Mouse (Mus musculus) ES-Bruce4 (cell line): Measurements from ENCODE around the gene Arnt. TPM values are rescaled to one million over a fixed set of nuclear protein-coding genes. Genes with fewer than 3 reads are reported as not detected.
A peak's percentile ranks its signal among the peaks of the same experiment; 100 is the strongest.

Source experiments
- H3K27ac ChIP-seq: 2 replicates; pipeline ENCODE4 v1.5.1; 2012; ENCODE audit warnings: low read length, inconsistent platforms; ENCODE audit not compliant: insufficient read depth
- H3K27me3 ChIP-seq: 2 replicates; pipeline ENCODE4 v1.6.1; 2012; ENCODE audit warnings: mild to moderate bottlenecking, low read length, inconsistent platforms; ENCODE audit not compliant: control insufficient read depth, poor library complexity, insufficient read depth, severe bottlenecking
- H3K36me3 ChIP-seq: 2 replicates; pipeline ENCODE4 v1.6.1; 2012; ENCODE audit warnings: inconsistent platforms, mild to moderate bottlenecking, low read length, moderate library complexity; ENCODE audit not compliant: control insufficient read depth, poor library complexity, insufficient read depth, severe bottlenecking
- H3K4me1 ChIP-seq: one replicate; pipeline ENCODE4 v1.8.1; 2011; ENCODE audit warnings: low read length; ENCODE audit not compliant: control insufficient read depth, insufficient read depth
- H3K4me3 ChIP-seq: 2 replicates; pipeline ENCODE4 v1.5.1; 2011; ENCODE audit warnings: low read depth, mild to moderate bottlenecking, low read length
- H3K9ac ChIP-seq: 2 replicates; pipeline ENCODE4 v1.6.1; 2012; ENCODE audit warnings: low read depth, mild to moderate bottlenecking, inconsistent platforms; ENCODE audit not compliant: poor library complexity, severe bottlenecking
- H3K9me3 ChIP-seq: replicated peaks from 2 replicates; pipeline ENCODE4 v1.6.1; 2012; ENCODE audit warnings: mild to moderate bottlenecking, low read length, inconsistent platforms; ENCODE audit not compliant: control insufficient read depth, poor library complexity, insufficient read depth, severe bottlenecking
- CTCF ChIP-seq: IDR thresholded peaks from one replicate; pipeline ENCODE4 v1.8.1; 2011; ENCODE audit warnings: low read depth, low read length
- EP300 ChIP-seq: IDR thresholded peaks from 2 replicates; pipeline ENCODE4 v1.6.1; 2011; ENCODE audit warnings: low read depth, low read length; ENCODE audit not compliant: insufficient read depth
- POLR2A ChIP-seq: IDR thresholded peaks from one replicate; pipeline ENCODE4 v1.8.1; 2011; ENCODE audit warnings: low read length; ENCODE audit not compliant: insufficient read depth
- polyA plus RNA-seq: library from polyadenylated mRNA; stranded (reverse); fragments of >200 nt; gene quantifications from 2 replicates; pipeline ENCODE4 v1.2.4, GENCODE M21; 2011; ENCODE audit warnings: low read depth; ENCODE audit not compliant: missing spikeins, insufficient read depth, insufficient read length

The Arnt gene
- polyA plus RNA-seq, 1 experiment, result 75.5 TPM

DNA sequence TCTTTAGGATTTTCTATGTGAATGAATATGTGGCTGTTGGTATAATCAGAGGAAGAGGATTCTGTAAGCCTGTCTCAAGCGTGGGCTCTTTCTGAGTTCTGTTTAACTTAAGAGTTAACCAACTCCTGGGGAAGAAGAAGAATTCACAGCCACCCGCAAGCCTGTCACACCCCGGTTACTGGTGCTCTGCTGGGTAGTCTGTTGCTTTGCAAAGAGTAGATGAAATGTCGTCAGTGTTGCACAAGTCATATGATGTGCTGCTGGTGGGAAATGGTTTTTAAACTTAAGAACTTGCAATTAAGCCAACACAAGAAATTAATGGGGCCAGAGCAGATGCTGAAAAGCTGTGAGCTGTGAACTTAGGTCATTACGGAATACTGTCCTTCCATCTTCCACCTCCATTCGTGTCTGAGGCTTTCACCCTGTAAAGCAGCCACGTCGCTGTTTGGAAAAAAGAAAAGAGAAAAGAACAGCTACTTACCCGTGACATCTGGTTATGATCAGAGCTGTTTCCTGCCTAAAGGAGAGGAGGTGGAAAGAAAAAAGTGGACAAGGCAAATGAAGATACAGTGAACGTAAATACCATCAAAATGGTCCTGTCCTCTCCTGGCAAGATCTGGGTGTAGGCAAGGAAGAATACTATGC lies 65.4 kb downstream of the Arnt start:
- no peak overlapping the region for H3K27ac ChIP-seq
- no peaks in the 10 kb centered on the region for H3K27me3 ChIP-seq
- H3K36me3 ChIP-seq, result peaks cover 12% of the 10 kb centered on the region
- H3K4me1 ChIP-seq, result no peaks in the 10 kb centered on the region
- TF ChIP-seq EP300, result no peak
- no peak for TF ChIP-seq POLR2A
- no peak for TF ChIP-seq CTCF
- no peak overlapping the region for H3K9ac ChIP-seq
- no peak overlapping the region for H3K4me3 ChIP-seq
- H3K9me3 ChIP-seq, result no peaks in the 10 kb centered on the region

GRCm38 (mm10) chr3:95502312-95502711 lies 68.1 kb downstream of the Arnt start:
- H3K27me3 ChIP-seq, result no peaks in the 10 kb centered on the region
- no peaks in the 10 kb centered on the region for H3K4me1 ChIP-seq
- TF ChIP-seq EP300 (no peak), POLR2A (no peak), CTCF (no peak)
- no peak overlapping the region for H3K4me3 ChIP-seq
- H3K36me3 ChIP-seq, result no peaks in the 10 kb centered on the region
- H3K9ac ChIP-seq, result no peak overlapping the region
- H3K27ac ChIP-seq, result no peak overlapping the region
- no peaks in the 10 kb centered on the region for H3K9me3 ChIP-seq

DNA sequence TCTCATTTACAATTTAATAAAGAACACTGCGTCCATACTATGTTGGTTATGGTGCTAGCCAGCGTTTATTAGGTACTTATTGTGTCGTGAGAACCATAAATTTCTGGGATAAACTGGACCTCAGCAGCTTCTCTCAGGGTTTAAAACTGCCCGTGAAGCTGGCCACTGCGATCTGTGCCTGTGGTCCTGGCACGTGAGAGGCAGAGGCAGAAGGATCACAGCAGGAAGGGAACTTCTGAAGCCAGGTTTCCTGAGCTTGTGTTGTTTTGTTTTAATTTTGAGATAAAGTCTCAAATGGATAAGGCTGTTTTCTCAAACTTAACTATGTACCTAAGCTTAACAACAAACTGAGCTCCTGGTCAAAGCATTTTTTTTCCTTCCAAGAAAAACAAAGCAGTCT lies 75.2 kb downstream of the Arnt start:
- no peaks in the 10 kb centered on the region for H3K27me3 ChIP-seq
- H3K36me3 ChIP-seq, result no peaks in the 10 kb centered on the region
- H3K4me3 ChIP-seq, result no peak overlapping the region
- peaks cover under 1% of the 10 kb centered on the region for H3K4me1 ChIP-seq
- TF ChIP-seq CTCF, result no peak
- no peak for TF ChIP-seq POLR2A
- no peak for TF ChIP-seq EP300
- no peak overlapping the region for H3K27ac ChIP-seq
- H3K9ac ChIP-seq, result no peak overlapping the region
- no peaks in the 10 kb centered on the region for H3K9me3 ChIP-seq

GRCm38 (mm10) chr3:95511611-95512180 lies 77.5 kb downstream of the Arnt start:
- Histone ChIP-seq H3K36me3 (no peaks in the 10 kb centered on the region), H3K4me1 (peaks cover 2% of the 10 kb centered on the region), H3K27me3 (no peaks in the 10 kb centered on the region), H3K9ac (no peak overlapping the region), H3K4me3 (no peak overlapping the region), H3K27ac (no peak overlapping the region), H3K9me3 (no peaks in the 10 kb centered on the region)
- no peak for TF ChIP-seq POLR2A
- TF ChIP-seq CTCF, result no peak
- TF ChIP-seq EP300, result no peak

DNA sequence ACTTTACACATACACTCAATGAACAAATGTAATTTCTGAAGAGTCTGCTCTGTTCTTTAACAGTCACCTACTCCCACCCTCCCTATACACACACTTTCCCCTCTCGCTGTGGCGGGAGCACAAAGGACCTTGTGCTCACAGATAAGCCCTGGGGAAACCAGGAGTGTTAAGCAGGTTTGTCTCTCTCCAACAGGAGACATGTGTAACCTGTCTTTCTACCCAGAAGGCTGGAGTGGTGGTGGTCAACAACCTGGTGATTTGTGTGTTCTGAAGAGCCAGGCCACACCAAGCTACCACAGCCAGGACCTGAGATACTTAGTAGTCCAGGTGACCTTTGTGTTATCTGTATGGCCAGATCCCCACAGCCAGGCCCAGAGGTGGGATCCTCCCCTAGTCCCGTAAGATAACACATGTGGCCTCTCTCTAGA lies 82.4 kb downstream of the Arnt start:
- Histone ChIP-seq H3K36me3 (no peaks in the 10 kb centered on the region), H3K27ac (no peak overlapping the region), H3K27me3 (no peaks in the 10 kb centered on the region), H3K9ac (no peak overlapping the region), H3K4me3 (no peak overlapping the region), H3K4me1 (peaks cover 7% of the 10 kb centered on the region), H3K9me3 (no peaks in the 10 kb centered on the region)
- TF ChIP-seq CTCF, result no peak
- no peak for TF ChIP-seq POLR2A
- no peak for TF ChIP-seq EP300

- no peak overlapping the region for H3K9ac ChIP-seq
- no peak overlapping the region for H3K27ac ChIP-seq
- TF ChIP-seq POLR2A (no peak), EP300 (no peak), CTCF (peak; percentile 89)
- H3K27me3 ChIP-seq, result no peaks in the 10 kb centered on the region
- no peaks in the 10 kb centered on the region for H3K36me3 ChIP-seq
- no peaks in the 10 kb centered on the region for H3K9me3 ChIP-seq
- no peak overlapping the region for H3K4me3 ChIP-seq
- peaks cover 9% of the 10 kb centered on the region for H3K4me1 ChIP-seq
Measured at GRCm38 (mm10) chr3:95517493-95517898, 83.3 kb downstream of the Arnt start.
